Mouse (Mus musculus) forebrain, embryonic 11.5 days (tissue): ENCODE results near the gene Akap10. TPM values are rescaled to one million over a fixed set of nuclear protein-coding genes. Genes with fewer than 3 reads are reported as not detected.

Experiments
- ATAC-seq: fragments of 200-750 bp; cut with Nextera tagmentation; replicated peaks from 2 replicates; pipeline ENCODE4 v1.8.0; 2017; ENCODE audit warnings: moderate TSS enrichment; ENCODE audit not compliant: low FRiP score
- DNase-seq: peaks from one replicate; pipeline ENCODE4 v3.0.0-alpha.2; 2017; ENCODE audit warnings: low spot score
- H3K27ac ChIP-seq: fragments of 300-500 bp; sonication (generic); 2 replicates; pipeline ENCODE4 v1.5.1; 2014; ENCODE audit warnings: low read depth, low read length
- H3K27me3 ChIP-seq: fragments of 300-500 bp; sonication (generic); 2 replicates; pipeline ENCODE4 v1.6.1; 2014; ENCODE audit warnings: mild to moderate bottlenecking, low read length, mixed read lengths; ENCODE audit not compliant: control insufficient read depth, insufficient read depth
- H3K36me3 ChIP-seq: fragments of 300-500 bp; sonication (generic); 2 replicates; pipeline ENCODE4 v1.6.1; 2014; ENCODE audit warnings: mild to moderate bottlenecking, low read length, moderate library complexity, mixed read lengths; ENCODE audit not compliant: control insufficient read depth, insufficient read depth
- H3K4me1 ChIP-seq: fragments of 300-500 bp; sonication (generic); replicated peaks from 2 replicates; pipeline ENCODE4 v1.6.1; 2014; ENCODE audit warnings: low read length, mixed read lengths; ENCODE audit not compliant: control insufficient read depth, insufficient read depth
- H3K4me2 ChIP-seq: fragments of 300-500 bp; sonication (generic); 2 replicates; pipeline ENCODE4 v1.6.1; 2014; ENCODE audit warnings: low read depth, mild to moderate bottlenecking, low read length, moderate library complexity, mixed read lengths; ENCODE audit not compliant: severe bottlenecking
- H3K4me3 ChIP-seq: fragments of 300-500 bp; sonication (generic); 2 replicates; pipeline ENCODE4 v1.5.1; 2014; ENCODE audit warnings: low read depth, low read length
- H3K9ac ChIP-seq: fragments of 300-500 bp; sonication (generic); 2 replicates; pipeline ENCODE4 v1.6.1; 2014; ENCODE audit warnings: low read length
- H3K9me3 ChIP-seq: fragments of 300-500 bp; sonication (generic); 2 replicates; pipeline ENCODE4 v1.6.1; 2016; ENCODE audit warnings: low read length, mixed read lengths; ENCODE audit not compliant: control insufficient read depth
- WGBS: fragments of 180-500 bp; shearing (Covaris S2); extraction: QIAGEN DNeasy Blood & Tissue Kit; methylation state at CpG from one replicate; pipeline ENCODE4 v1.1.7; 2014; 5-methylcytosine and 5-hydroxymethylcytosine counted together
- polyA plus RNA-seq: library from polyadenylated mRNA; unstranded; fragments of >200 nt; fragmentation: Nextera tagmentation; extraction: Ambion mirVana; gene quantifications from 2 replicates; pipeline ENCODE4 v1.2.1, GENCODE M21; 2014

The Akap10 gene
- polyA plus RNA-seq, 1 experiment from 2014 or later = 18.6 TPM

DNA sequence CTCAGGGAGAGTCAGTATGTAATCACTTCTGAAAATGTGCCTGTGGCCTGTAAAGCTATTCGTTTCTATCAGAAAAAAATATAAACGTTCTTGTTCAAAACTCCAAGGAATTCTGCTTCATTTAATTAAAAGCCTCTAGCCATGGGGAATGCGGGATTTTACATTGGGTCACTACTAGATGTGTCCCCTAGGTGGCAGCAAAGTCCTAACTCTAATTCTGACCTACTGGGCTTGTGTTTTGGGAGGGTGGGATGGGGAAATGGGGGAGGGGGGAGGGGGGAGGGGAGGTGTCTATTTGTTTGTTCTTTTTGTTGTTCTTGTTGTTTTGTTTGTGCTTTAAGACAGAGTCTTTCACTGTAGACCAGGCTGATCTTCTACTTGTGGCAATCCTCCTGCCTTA, 19.3 kb upstream of the Akap10 start:
- Histone ChIP-seq H3K4me1 (no peaks in the 10 kb centered on the region), H3K9ac (no peak overlapping the region), H3K9me3 (no peaks in the 10 kb centered on the region), H3K27me3 (no peaks in the 10 kb centered on the region), H3K4me2 (no peak overlapping the region), H3K27ac (no peak overlapping the region), H3K36me3 (no peaks in the 10 kb centered on the region), H3K4me3 (no peak overlapping the region)
- DNase-seq (peak; percentile 76), ATAC-seq (no peak)
- WGBS = 6% methylated on average over 3 of the region's 3 CpGs

DNA sequence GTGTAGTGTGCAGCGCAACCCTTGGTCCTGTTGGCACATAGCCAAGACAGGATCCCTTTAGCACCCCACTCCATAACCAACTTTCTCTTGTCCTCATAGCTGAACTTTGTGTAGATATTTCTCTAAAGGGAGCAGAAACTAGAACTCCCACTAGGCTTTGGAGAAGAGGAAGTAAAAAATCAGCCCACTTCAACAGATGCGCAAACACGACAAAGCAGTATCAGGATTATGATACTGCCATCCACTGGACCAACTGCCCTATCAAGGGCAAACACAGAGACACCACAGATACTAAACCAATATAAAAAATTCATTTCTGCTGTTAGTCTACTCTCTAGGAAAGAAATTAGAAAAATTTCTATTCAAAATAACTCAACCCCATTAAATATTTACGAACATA, 16.6 kb upstream of the Akap10 start:
- ATAC-seq = no peak
- 95% methylated on average over 4 of the region's 4 CpGs for WGBS
- Histone ChIP-seq H3K27ac (no peak overlapping the region), H3K4me3 (no peak overlapping the region), H3K27me3 (no peaks in the 10 kb centered on the region), H3K36me3 (no peaks in the 10 kb centered on the region), H3K9me3 (no peaks in the 10 kb centered on the region), H3K9ac (no peak overlapping the region), H3K4me2 (no peak overlapping the region), H3K4me1 (no peaks in the 10 kb centered on the region)
- no peak for DNase-seq

DNA sequence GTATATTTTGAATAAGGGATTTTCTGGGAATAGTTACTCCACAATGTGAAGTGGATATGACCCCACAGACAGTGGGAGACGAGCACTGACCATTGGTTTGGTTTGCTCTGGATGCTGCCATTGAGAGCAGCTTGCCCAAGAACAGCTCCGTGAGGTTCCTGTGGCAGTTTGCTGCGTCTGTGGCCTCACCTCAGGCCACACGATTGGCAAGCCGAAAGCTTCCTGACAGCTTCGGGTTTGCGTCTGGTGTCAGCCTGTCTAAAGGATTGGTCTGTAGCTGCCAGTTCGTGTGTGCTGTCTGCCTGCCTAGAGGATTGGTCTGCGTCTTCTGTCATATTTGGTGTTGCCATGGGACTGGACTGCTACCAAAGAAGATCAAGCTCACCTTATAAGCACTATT, 14.4 kb upstream of the Akap10 start:
- WGBS = 81% methylated on average over 9 of the region's 9 CpGs

DNA sequence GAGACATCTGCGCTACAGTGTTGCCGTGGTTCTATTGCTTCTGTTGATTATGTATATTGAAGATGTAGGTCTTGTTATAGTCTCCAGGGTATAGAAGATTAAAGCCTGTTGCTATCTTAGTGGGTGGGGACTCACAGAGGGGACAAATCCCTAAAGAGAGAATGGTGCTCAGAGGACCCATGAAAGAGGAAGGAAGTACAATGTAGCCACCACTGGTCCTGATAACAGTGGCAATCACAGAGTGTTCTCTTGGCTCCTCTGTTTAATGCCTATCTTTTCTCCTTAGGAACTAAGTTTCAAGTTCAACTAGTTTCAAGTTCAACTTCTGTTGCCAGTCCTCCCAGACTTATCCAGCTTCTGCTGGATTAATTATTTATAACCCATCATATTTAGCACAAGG, 12.9 kb upstream of the Akap10 start:
- Histone ChIP-seq H3K4me1 (no peaks in the 10 kb centered on the region), H3K9me3 (no peaks in the 10 kb centered on the region), H3K27ac (no peak overlapping the region), H3K27me3 (no peaks in the 10 kb centered on the region), H3K4me3 (no peak overlapping the region), H3K9ac (no peak overlapping the region), H3K4me2 (no peak overlapping the region), H3K36me3 (no peaks in the 10 kb centered on the region)
- ATAC-seq (no peak), DNase-seq (no peak)
- 92% methylated on average over 2 of the region's 2 CpGs for WGBS

More for the DNA sequence above, 14.4 kb upstream of the Akap10 start:
- no peaks in the 10 kb centered on the region for H3K4me1 ChIP-seq
- DNase-seq = no peak
- H3K27me3 ChIP-seq = no peaks in the 10 kb centered on the region
- H3K36me3 ChIP-seq = no peaks in the 10 kb centered on the region
- no peak overlapping the region for H3K27ac ChIP-seq
- no peak for ATAC-seq
- no peak overlapping the region for H3K9ac ChIP-seq
- no peak overlapping the region for H3K4me2 ChIP-seq
- no peaks in the 10 kb centered on the region for H3K9me3 ChIP-seq
- no peak overlapping the region for H3K4me3 ChIP-seq

DNA sequence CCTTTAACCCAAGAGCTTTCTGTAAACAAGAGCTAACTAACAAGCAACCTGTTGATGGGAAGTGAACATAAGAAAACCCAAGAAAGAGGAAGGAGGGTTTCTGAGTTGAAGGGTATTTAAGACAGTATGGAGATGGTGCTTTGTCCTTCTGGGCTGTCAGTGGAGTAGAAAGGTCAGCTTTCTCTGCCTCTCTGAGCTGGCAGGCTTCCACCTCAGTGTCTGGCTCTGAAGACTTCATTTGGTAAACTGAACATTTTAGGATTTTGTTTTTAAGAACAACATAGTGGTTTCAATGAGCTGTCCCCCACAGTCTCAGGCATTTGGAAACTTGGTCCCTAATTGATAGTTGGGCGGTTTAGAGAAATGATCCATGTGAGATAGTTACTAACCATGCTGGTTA, 7.7 kb upstream of the Akap10 start:
- no peaks in the 10 kb centered on the region for H3K4me1 ChIP-seq
- no peak overlapping the region for H3K9ac ChIP-seq
- ATAC-seq (no peak), DNase-seq (no peak)
- H3K27ac ChIP-seq = no peak overlapping the region
- no peak overlapping the region for H3K4me2 ChIP-seq
- H3K4me3 ChIP-seq = no peak overlapping the region
- WGBS = 83% methylated on average over 1 of the region's 1 CpGs
- H3K9me3 ChIP-seq = no peaks in the 10 kb centered on the region
- no peaks in the 10 kb centered on the region for H3K27me3 ChIP-seq
- H3K36me3 ChIP-seq = no peaks in the 10 kb centered on the region

DNA sequence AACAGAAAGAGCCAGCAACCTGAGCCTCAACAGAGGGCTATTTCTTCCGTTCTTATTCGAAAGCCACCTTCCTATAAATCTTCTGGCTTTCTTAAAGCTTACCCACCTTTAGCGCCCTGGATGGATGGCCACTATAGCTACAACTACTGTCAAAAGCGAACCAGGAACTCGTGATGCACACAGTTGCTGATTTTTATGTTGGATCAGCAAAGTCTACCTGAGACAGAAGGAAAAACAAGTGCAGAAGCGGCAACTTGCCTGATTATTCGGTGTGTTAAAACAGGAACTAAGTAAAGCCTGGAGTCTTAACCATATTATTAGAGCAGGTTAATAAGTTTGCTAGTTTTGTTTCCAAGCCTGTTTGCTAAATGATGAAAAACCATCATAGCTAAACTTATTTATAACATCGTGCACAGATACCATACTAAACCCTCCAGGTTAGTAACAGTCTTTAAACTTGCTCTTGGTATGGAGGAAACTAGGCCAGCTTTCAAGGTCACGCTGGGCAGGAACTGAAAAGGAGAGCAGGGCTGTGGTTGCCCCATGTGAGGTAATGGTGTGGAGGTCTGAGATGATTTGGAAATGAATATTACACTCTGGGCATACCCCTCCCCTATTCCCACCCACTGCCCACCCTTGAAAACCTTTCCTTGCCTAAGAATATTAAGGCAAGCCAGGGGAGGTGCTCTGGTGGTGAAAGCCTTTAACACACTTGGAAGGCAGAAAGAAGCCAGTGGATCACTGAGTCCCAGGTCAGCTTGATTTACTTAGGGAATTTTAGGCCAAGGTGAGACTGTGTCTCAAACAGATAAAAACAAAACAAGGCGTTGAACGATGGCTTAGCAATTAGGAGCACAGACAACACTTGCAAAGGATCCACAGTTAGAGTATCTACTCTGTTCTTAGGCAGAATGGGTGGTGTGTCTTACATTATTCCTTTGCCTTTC, 861 bp upstream of the Akap10 start:
- no peaks in the 10 kb centered on the region for H3K4me1 ChIP-seq
- H3K27me3 ChIP-seq = no peaks in the 10 kb centered on the region
- H3K27ac ChIP-seq = peak overlapping the region; percentile 79; the same call in 1 of the 2 replicates
- no peaks in the 10 kb centered on the region for H3K9me3 ChIP-seq
- no peaks in the 10 kb centered on the region for H3K36me3 ChIP-seq
- WGBS = 19% methylated on average over 11 of the region's 11 CpGs
- peak overlapping the region; percentile 88 for H3K9ac ChIP-seq
- peak overlapping the region; percentile 71 for H3K4me3 ChIP-seq
- no peak for DNase-seq
- H3K4me2 ChIP-seq = peak overlapping the region; percentile 63
- ATAC-seq = no peak

DNA sequence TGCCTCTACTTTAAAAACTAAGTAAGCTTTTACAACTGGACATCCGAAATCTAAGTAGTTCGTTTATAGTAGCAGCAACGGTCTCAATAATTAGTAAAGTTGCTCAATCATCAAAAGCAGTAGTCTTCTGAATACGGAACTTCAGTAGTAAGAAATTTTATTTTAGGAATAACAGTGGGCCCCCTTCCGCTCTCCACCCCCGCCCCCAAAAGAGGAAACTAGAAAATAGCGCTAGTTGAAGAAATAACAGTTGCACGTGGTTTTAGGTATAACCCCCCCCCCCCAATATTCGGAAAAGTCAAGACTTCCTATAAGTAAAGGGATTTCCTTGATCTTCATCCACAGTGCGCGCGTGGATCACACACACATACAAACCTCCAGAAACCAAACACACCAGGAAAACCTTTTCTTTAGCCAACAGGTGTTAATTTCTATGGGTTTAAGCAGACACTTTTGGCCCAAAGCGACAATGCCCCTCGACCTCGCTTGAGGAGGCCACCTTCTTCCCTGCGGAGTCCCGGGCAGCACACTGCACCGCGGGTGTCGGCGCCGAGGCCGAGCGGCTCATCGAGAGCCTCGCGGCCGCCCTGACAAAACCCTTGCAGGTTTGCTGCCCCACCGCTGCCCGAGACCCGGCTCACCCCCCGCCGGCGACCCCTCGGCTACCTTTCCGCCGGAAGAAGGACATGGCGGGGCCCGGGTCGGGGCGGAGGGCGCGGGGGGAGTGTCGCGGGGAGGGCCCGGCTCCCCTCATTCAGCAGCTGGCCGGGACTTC, 542 bp downstream of the Akap10 start:
- no peak for DNase-seq
- Histone ChIP-seq H3K27me3 (no peaks in the 10 kb centered on the region), H3K4me1 (no peaks in the 10 kb centered on the region), H3K9ac (peak overlapping the region; percentile 88), H3K4me3 (peak overlapping the region; percentile 71), H3K9me3 (no peaks in the 10 kb centered on the region), H3K36me3 (no peaks in the 10 kb centered on the region), H3K4me2 (peak overlapping the region; percentile 63), H3K27ac (peak overlapping the region; percentile 79)
- WGBS = 3% methylated on average over 43 of the region's 47 CpGs
- ATAC-seq = peak; percentile 78

DNA sequence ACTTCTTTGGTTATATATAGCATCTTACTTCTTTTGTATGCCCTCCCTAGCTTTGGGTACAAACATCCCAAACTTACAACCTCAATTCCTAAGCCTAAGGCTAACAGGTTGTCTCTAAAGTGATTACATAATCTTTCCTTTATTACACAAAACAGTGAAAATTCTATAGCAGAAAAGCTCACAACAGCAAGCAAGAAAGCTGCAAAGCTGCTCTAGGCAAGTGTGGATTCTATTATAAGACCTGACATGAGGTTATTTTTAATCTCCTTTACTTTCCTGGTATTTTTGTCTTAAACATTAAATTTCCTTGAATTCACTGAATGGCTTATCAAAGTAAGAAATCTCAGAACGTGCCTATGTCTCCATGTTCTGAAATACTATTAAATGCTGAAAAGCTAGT, 6.7 kb downstream of the Akap10 start:
- no peaks in the 10 kb centered on the region for H3K9me3 ChIP-seq
- no peaks in the 10 kb centered on the region for H3K36me3 ChIP-seq
- no peak overlapping the region for H3K9ac ChIP-seq
- WGBS = 95% methylated on average over 1 of the region's 1 CpGs
- no peak for DNase-seq
- H3K4me1 ChIP-seq = no peaks in the 10 kb centered on the region
- no peak overlapping the region for H3K4me2 ChIP-seq
- ATAC-seq = no peak
- H3K27ac ChIP-seq = no peak overlapping the region
- no peak overlapping the region for H3K4me3 ChIP-seq
- H3K27me3 ChIP-seq = no peaks in the 10 kb centered on the region
